Mouse (Mus musculus) lung, adult 2 months (tissue): ENCODE measurements at regions not wholly inside any gene's neighbourhood (a gene's known extent, or its start where the extent isn't known, plus 50 kb on each side); places are given as distances from the start of the nearest gene placed in this dataset.
A peak's percentile ranks its signal among the peaks of the same experiment; 100 is the strongest.

Experiments used
- DNase-seq: peaks from one replicate; pipeline ENCODE4 v3.0.0; 2022
- H3K4me1 ChIP-seq: fragments of 200-500 bp; 2 replicates; pipeline ENCODE4 v1.6.1; 2011; ENCODE audit warnings: low read length; ENCODE audit not compliant: control insufficient read depth, insufficient read depth
- H3K4me3 ChIP-seq: fragments of 200-500 bp; replicated peaks from 2 replicates; pipeline ENCODE3; 2011; ENCODE audit warnings: low read depth, mild to moderate bottlenecking, control low read depth, low read length; ENCODE audit errors: extremely low read depth
- CTCF ChIP-seq: fragments of 200-500 bp; IDR thresholded peaks from 2 replicates; pipeline ENCODE4 v1.5.1; 2011; ENCODE audit warnings: mild to moderate bottlenecking, low read length, control low read depth; ENCODE audit not compliant: insufficient read depth
- POLR2A ChIP-seq: fragments of 200-500 bp; IDR thresholded peaks from 2 replicates; pipeline ENCODE4 v1.6.1; 2011; ENCODE audit warnings: low read depth, mild to moderate bottlenecking, control low read depth, low read length, borderline replicate concordance; ENCODE audit errors: extremely low read depth
- WGBS: fragments of 180-500 bp; shearing (Covaris S2); methylation state at CpG from one replicate; pipeline ENCODE4 v1.1.7; 2018; 5-methylcytosine and 5-hydroxymethylcytosine counted together

DNA sequence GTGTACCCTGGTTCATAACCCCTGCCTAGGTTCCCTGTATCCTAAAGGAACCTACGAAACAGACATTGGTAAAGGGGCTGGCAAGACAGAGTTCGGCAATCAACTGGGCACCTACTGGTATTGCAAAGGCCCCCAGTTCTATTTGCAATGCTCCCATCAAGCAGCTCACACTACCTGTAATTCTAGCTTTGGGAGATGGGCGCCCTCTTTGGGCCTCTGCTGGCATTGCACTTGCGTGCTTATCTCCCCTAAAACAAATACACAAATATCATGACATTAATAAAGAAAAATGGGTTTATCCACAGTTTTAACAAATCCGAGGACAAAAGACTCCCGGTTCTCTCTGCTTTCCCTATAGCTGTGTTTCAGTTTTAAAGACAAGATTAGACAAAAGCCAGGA lies 61.5 kb upstream of the Gm11733 start:
- 80% methylated on average over 6 of the region's 6 CpGs for WGBS
- Histone ChIP-seq H3K4me1 (no peaks in the 10 kb centered on the region), H3K4me3 (no peak overlapping the region)
- no peak for DNase-seq
- TF ChIP-seq POLR2A (no peak), CTCF (peak; percentile 32; the same call in 1 of the 2 replicates)

DNA sequence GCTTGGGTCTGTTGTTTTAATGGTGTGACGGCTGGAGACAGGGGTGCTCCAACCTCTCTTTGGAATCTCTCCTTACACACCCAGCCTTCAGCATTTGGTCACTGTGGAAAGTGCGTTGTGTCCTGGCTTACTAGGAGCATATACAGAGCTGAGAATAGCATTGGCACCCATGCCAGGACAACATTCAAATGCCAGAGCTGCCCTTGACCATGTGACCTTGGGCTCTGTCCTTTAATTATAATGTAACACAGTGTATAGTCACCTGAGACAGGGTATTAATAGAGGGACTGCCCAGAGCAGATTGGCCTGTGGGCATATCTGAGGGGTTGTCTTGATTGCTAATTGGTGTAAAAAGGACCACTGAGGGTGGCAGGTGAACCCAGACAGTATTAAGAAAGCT lies 60.7 kb upstream of the Gm11733 start:
- no peak for DNase-seq
- WGBS, result 87% methylated on average over 2 of the region's 2 CpGs
- TF ChIP-seq CTCF (no peak), POLR2A (no peak)
- no peak overlapping the region for H3K4me3 ChIP-seq
- no peaks in the 10 kb centered on the region for H3K4me1 ChIP-seq

DNA sequence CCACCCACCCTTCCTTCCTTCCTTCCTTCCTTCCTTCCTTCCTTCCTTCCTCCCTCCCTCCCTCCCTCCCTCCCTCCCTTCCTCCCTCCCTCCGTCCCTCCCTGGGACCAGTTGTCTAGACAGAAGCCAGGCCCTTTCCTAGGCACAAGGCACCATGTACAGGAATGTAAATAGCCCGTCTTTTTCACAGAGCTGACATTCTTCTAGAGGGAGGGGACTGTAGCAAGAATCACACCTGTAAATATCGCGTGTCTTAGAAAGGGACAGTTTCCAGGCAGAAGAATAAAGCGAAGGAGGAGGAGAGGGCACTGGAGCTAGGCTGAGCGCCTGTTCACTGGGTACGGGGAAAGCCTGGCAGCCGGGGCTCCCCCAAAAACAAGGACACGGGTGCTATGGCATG lies 58.7 kb upstream of the Gm11733 start:
- DNase-seq, result no peak
- WGBS, result 44% methylated on average over 9 of the region's 9 CpGs
- no peaks in the 10 kb centered on the region for H3K4me1 ChIP-seq
- no peak for TF ChIP-seq CTCF
- no peak for TF ChIP-seq POLR2A
- H3K4me3 ChIP-seq, result no peak overlapping the region

DNA sequence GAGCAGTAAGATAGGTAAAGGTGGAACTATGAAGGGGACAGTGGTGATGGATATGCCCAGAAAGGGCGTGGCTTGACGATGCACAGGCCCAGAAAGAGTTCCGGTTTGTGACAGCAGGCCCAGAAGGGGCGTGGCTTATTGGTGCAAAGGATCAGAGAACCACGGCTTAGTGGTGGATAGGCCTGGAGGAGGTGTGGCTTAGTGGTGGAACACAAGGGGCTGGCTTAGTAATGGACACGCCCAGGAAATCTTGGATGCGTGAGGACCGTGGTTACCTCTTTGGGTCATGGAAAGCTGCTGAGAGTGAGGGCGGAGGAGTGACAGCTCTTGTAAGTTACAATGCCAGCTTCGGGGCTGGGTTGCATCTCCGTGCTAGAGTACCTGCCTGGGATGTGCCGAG lies 58.2 kb upstream of the Gm11733 start:
- H3K4me3 ChIP-seq, result no peak overlapping the region
- H3K4me1 ChIP-seq, result no peaks in the 10 kb centered on the region
- 40% methylated on average over 12 of the region's 12 CpGs for WGBS
- TF ChIP-seq POLR2A, result no peak
- no peak for TF ChIP-seq CTCF
- DNase-seq, result no peak

DNA sequence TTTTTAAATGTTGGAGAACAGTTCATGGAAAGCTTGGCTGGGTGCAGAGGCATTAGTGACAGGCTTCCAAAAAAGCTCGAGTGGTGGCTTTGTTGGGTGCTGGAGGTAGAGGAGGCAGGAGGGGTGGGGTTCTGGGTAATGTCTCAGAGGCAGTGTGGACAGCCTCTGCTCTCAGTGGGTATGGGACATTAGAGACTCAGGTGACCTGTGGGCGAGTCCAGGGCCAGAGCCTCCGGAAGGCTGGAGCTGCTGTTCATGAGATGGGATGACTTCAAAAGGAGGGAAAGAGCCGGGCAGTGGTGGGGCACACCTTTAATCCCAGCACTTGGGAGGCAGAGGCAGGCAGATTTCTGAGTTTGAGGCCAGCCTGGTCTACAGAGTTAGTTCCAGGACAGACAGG lies 57.5 kb upstream of the Gm11733 start:
- Histone ChIP-seq H3K4me3 (no peak overlapping the region), H3K4me1 (no peaks in the 10 kb centered on the region)
- WGBS, result 79% methylated on average over 4 of the region's 4 CpGs
- TF ChIP-seq POLR2A, result no peak
- TF ChIP-seq CTCF, result no peak
- no peak for DNase-seq

DNA sequence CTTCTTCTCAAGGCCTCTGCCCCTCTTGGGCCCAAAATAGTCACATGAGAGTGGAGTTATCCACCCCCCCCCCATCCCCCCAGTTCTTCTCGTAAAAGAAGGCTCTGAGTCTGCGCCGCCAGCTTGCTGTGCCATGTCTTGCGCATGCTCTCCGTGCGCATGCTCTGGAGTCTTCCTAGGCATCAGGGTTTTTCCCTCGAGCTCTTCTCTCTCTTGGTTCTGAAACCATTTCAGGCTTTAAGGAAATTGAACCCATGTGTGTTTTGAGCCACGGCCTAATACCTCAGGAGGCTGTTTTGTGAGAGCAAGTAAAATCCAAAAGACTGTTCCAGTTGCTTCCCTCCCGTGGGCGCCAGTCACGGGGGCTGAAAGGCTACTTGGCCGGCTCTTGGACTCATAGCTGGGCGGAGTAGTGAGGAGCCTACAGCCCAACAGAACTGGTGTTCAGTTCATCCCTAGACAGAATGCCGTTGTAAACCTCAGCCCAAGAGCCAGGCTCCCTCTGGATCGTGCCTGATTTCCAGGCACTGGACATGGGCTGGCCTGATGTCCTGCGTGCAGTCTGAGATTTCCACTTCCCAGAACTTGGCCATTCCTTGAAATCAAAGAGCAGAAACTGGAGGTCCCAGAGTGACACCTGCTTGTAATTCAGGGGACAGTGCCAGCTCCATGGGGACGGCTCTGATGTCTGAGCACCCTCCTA lies 56.2 kb upstream of the Gm11733 start:
- 85% methylated on average over 17 of the region's 17 CpGs for WGBS
- DNase-seq, result no peak

DNA sequence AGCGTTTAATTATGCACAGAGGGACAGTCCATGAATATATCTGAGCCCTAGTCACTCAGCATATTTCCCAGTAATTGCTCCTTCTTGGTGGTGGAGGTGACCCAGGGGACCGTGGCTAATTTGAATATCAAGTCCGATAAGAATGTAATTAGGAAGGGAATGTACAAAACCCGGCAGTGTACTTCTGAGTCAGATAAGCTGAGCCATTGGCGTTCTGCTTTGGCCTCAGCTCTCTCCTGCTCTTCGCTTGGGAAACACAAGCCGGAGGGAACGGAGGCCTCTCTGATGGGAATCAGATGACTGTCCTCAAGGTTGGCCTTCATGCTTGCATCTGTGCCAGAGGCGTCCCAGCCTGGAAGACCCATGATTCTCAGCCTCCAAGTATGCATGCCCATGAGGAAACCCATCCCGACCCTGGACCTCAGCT lies 54.8 kb upstream of the Gm11733 start:
- WGBS, result 65% methylated on average over 10 of the region's 10 CpGs
- DNase-seq, result no peak

More for the DNA sequence above, 56.2 kb upstream of the Gm11733 start:
- TF ChIP-seq POLR2A (no peak), CTCF (no peak)
- Histone ChIP-seq H3K4me3 (no peak overlapping the region), H3K4me1 (no peaks in the 10 kb centered on the region)

DNA sequence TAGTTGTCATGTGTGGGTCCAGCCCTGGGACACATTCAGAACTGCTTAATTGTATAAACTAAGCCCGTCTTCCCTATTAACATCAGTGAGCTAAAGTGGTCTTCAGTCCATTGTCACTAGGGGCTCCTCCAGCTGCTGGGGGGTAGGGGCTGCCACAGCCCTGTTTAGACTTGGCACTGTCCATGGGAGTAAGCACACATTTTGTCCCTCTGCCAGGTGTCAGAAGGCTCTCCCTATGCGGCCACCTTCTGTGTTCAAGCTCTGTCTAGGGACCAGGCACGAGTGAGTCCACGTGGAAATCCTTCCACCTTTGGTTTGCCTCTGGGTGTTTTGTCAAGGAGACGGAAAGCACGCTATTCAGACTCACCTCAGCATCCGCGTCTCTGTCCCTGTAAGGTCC lies 54.3 kb upstream of the Gm11733 start:
- TF ChIP-seq CTCF (no peak), POLR2A (no peak)
- 55% methylated on average over 8 of the region's 8 CpGs for WGBS
- no peak for DNase-seq
- Histone ChIP-seq H3K4me3 (no peak overlapping the region), H3K4me1 (no peaks in the 10 kb centered on the region)

More for the DNA sequence above, 54.8 kb upstream of the Gm11733 start:
- H3K4me1 ChIP-seq, result no peaks in the 10 kb centered on the region
- no peak overlapping the region for H3K4me3 ChIP-seq
- TF ChIP-seq POLR2A (no peak), CTCF (no peak)

DNA sequence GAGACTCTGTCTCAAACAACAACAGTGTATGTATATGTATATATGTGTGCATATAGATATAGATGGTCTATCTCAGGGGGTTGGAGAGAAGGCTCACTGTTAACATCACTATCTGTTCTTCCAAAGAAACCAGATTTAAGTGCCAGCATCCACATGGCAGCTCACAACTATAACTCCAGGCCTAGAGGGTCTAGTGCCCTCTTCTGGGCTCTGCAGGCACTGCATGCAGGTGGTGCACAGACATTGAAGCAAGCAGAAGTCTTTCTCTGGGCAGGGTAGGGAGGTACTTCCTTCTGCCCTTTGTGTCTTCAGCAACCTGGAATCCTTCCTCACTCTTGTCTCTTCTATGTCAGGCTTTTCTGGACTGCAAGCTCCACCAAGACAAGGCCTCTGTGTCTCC lies 50.1 kb upstream of the Gm11733 start:
- Histone ChIP-seq H3K4me1 (no peaks in the 10 kb centered on the region), H3K4me3 (no peak overlapping the region)
- no peak for DNase-seq
- no peak for TF ChIP-seq POLR2A
- peak; percentile 54 for TF ChIP-seq CTCF
